Mouse (Mus musculus) liver, embryonic 16.5 days (tissue): ENCODE data around the gene Nktr. TPM values are rescaled to one million over a fixed set of nuclear protein-coding genes. Genes with fewer than 3 reads are reported as not detected.

Experiments
- ATAC-seq: fragments of 200-750 bp; cut with Nextera tagmentation; 2 replicates; pipeline ENCODE4 v1.8.0; 2017; ENCODE audit warnings: low read depth, mild to moderate bottlenecking, moderate number of reproducible peaks, moderate library complexity
- H3K27ac ChIP-seq: fragments of 300-500 bp; sonication (generic); 2 replicates; pipeline ENCODE4 v1.5.1; 2014; ENCODE audit warnings: mild to moderate bottlenecking, low read length
- H3K27me3 ChIP-seq: fragments of 300-500 bp; sonication (generic); 2 replicates; pipeline ENCODE4 v1.6.1; 2014; ENCODE audit warnings: low read depth, low read length, mixed read lengths; ENCODE audit not compliant: control insufficient read depth, insufficient read depth
- H3K36me3 ChIP-seq: fragments of 300-500 bp; sonication (generic); 2 replicates; pipeline ENCODE4 v1.6.1; 2014; ENCODE audit warnings: mild to moderate bottlenecking; ENCODE audit not compliant: control insufficient read depth, insufficient read depth
- H3K4me1 ChIP-seq: fragments of 300-500 bp; sonication (generic); 2 replicates; pipeline ENCODE4 v1.6.1; 2014; ENCODE audit warnings: low read depth, low read length, mixed read lengths; ENCODE audit not compliant: control insufficient read depth
- H3K4me2 ChIP-seq: fragments of 300-500 bp; sonication (generic); 2 replicates; pipeline ENCODE4 v1.6.1; 2014; ENCODE audit warnings: low read depth, low read length, mixed read lengths
- H3K4me3 ChIP-seq: fragments of 300-500 bp; sonication (generic); 2 replicates; pipeline ENCODE4 v1.5.1; 2014; ENCODE audit warnings: low read depth, mild to moderate bottlenecking, low read length
- H3K9ac ChIP-seq: fragments of 300-500 bp; sonication (generic); 2 replicates; pipeline ENCODE4 v1.6.1; 2014; ENCODE audit warnings: low read depth, low read length
- H3K9me3 ChIP-seq: fragments of 300-500 bp; sonication (generic); replicated peaks from 2 replicates; pipeline ENCODE4 v1.6.1; 2016; ENCODE audit warnings: low read length; ENCODE audit not compliant: control insufficient read depth
- WGBS: fragments of 180-500 bp; shearing (Covaris S2); extraction: QIAGEN DNeasy Blood & Tissue Kit; methylation state at CpG from one replicate; pipeline ENCODE4 v1.1.7; 2014; ENCODE audit not compliant: insufficient replicate concordance; 5-methylcytosine and 5-hydroxymethylcytosine counted together
- polyA plus RNA-seq: library from polyadenylated mRNA; unstranded; fragments of >200 nt; fragmentation: Nextera tagmentation; extraction: Ambion mirVana; gene quantifications from 2 replicates; pipeline ENCODE4 v1.2.1, GENCODE M21; 2015

Nktr gene
- polyA plus RNA-seq, 1 experiment from 2014 or later = 25.2 TPM

DNA sequence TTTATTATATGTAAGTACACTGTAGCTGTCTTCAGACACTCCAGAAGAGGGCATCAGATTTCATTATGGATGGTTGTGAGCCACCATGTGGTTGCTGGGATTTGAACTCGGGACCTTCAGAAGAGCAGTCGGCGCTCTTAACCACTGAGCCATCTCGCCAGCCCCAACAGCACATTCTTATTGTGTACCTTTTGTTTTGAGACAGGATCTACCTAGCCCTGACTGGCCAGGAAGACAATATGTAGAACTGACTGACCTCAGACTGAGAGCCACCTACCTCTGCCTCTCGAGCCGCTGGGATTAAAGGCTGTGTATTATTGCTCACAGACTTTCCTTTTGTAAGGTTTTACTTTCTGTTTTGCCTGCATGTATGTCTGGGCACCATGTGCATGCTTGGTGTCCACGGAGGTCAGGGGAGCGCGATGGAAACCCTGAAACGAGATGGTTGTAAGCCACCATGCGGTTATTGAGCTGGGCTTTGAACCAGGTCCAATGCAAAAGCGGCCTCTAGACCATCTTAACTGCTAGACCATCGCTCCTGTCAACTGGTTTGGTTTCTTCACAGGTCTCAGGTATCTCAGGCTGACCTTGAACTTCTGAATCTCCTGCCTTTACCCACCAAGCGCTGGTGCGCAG lies 781 bp upstream of the Nktr start:
- peaks cover 18% of the 10 kb centered on the region for H3K4me1 ChIP-seq
- peak overlapping the region; percentile 97 for H3K4me3 ChIP-seq
- H3K36me3 ChIP-seq = peaks cover under 1% of the 10 kb centered on the region; the same call in 1 of the 2 replicates
- H3K4me2 ChIP-seq = peak overlapping the region; percentile 96
- ATAC-seq = no peak
- H3K9ac ChIP-seq = peak overlapping the region; percentile 74
- no peaks in the 10 kb centered on the region for H3K9me3 ChIP-seq
- 60% methylated on average over 15 of the region's 15 CpGs for WGBS
- H3K27ac ChIP-seq = peak overlapping the region; percentile 92
- no peaks in the 10 kb centered on the region for H3K27me3 ChIP-seq

DNA sequence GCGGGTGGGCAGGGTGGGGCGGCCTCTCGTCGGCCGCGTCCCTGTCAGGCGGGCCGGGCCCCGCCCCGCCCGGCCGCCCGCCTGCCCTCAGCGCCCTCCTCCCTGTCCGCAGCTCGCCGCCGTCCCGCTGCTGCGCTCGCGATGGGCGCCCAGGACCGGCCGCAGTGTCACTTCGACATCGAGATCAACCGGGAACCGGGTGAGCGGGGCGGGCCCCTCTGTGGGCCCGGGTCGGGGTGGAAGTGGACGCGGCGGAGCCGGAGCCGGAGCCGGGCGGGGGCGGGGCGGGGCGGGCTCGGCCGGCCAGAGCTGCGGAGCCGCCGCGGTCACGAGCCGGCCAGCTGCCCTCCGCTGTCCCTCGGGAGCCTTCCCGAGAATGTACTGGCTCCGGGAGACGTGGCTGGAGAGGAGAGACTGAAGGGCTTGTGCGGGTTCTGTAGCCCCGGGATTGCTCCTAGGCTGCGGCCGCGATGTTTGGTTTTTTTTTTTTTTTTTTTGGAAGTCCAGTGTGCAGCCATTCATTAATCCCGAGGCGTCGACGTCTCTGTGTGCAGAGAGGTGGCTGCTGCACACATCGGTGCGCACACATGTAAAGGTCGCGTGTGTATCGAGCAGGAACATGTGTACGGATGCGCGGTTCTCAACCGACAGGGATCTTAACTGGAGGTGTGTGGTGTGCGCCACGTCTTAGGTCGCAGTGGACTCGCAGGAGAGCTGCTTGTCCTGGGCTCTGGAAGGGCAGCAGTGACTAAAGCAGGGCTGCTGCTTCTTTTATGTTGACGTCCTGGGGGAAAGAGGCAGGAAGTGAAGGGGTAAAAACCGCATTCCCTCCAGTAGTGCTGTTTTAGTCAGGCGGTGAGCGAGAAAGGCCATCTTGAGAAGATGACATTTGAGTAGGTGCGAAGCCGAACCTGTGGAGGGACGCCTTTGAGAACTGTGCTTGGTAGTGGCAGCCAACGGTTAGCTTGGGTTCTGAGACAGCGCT lies 670 bp downstream of the Nktr start:
- Histone ChIP-seq H3K27me3 (no peaks in the 10 kb centered on the region), H3K9me3 (no peaks in the 10 kb centered on the region), H3K27ac (peak overlapping the region; percentile 98), H3K4me2 (peak overlapping the region; percentile 98), H3K9ac (peak overlapping the region; percentile 94), H3K4me1 (peaks cover 18% of the 10 kb centered on the region), H3K36me3 (no peaks in the 10 kb centered on the region), H3K4me3 (peak overlapping the region; percentile 97)
- under 1% methylated on average over 81 of the region's 87 CpGs for WGBS
- peak; percentile 35 for ATAC-seq

DNA sequence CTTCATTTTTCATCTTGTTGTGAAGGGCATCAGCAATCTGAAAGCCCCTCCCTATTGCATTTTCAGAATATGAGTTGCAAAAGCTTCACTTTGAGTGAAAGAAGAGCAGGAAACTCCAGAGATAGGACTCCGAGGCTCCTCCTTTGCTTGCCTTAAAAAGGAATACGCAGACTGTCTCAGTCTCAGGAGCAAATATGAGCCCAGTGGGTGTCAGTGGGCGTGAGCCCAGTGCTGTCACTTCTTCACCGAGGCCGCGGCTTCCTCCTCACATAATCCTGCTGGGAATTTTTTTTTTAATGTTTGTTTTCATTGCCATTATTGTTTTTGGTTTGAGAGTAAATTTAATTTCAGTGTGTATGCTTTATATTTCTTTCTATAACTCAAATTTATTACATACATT lies 21.5 kb downstream of the Nktr start:
- H3K27ac ChIP-seq = no peak overlapping the region
- peaks cover 33% of the 10 kb centered on the region for H3K36me3 ChIP-seq
- no peaks in the 10 kb centered on the region for H3K27me3 ChIP-seq
- H3K9ac ChIP-seq = no peak overlapping the region
- ATAC-seq = no peak
- H3K9me3 ChIP-seq = no peaks in the 10 kb centered on the region
- H3K4me2 ChIP-seq = no peak overlapping the region
- H3K4me3 ChIP-seq = no peak overlapping the region
- H3K4me1 ChIP-seq = no peaks in the 10 kb centered on the region
- 86% methylated on average over 6 of the region's 6 CpGs for WGBS

DNA sequence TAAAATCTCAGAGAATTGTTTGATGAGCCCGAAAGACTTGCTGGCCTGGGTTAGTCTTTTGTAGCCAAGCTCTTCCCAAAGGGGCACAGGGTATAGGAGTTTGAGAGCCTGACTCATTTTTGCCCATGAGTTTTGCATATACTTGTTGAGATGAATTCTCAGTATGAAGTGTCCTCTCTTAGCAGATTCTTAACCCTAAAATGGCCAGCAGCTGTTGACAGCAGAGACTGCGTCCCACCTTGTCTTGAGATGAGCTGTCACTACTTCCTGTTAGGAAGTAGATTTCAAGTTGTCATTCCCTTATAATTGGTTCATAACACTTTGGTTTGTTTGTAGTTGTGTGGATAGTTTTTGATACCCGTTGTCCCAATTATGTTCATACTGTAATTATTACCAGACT lies 22.2 kb downstream of the Nktr start:
- Histone ChIP-seq H3K27me3 (no peaks in the 10 kb centered on the region), H3K4me2 (no peak overlapping the region), H3K36me3 (peaks cover 35% of the 10 kb centered on the region), H3K9ac (no peak overlapping the region), H3K9me3 (no peaks in the 10 kb centered on the region), H3K4me1 (no peaks in the 10 kb centered on the region), H3K4me3 (no peak overlapping the region), H3K27ac (no peak overlapping the region)
- ATAC-seq = no peak
- WGBS = 83% methylated on average over 3 of the region's 3 CpGs

DNA sequence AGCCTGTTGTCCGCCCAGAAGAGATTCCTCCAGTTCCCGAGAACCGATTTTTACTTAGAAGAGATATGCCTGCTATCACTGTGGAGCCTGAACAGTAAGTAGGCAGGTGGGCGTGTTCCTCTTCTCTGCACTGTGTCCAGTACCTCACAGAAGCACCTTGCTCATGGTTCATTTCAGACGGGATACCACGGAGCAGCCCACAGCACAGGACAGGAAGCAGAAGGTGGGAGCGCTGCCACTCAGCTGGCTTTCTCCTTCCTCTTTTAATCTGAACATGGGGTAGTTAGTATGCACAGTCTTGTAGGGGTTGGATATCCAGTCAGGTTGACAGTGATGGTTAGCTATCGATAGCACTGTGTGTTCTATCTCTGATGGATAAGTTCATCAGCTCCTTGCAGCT lies 25.1 kb downstream of the Nktr start:
- peaks cover 60% of the 10 kb centered on the region for H3K36me3 ChIP-seq
- 65% methylated on average over 8 of the region's 8 CpGs for WGBS
- H3K9ac ChIP-seq = no peak overlapping the region
- H3K9me3 ChIP-seq = no peaks in the 10 kb centered on the region
- H3K27ac ChIP-seq = no peak overlapping the region
- 0 out of 2 replicates have a peak, but pooled peaks have one; percentile 24 for ATAC-seq
- H3K27me3 ChIP-seq = no peaks in the 10 kb centered on the region
- H3K4me3 ChIP-seq = no peak overlapping the region
- no peak overlapping the region for H3K4me2 ChIP-seq
- H3K4me1 ChIP-seq = no peaks in the 10 kb centered on the region

DNA sequence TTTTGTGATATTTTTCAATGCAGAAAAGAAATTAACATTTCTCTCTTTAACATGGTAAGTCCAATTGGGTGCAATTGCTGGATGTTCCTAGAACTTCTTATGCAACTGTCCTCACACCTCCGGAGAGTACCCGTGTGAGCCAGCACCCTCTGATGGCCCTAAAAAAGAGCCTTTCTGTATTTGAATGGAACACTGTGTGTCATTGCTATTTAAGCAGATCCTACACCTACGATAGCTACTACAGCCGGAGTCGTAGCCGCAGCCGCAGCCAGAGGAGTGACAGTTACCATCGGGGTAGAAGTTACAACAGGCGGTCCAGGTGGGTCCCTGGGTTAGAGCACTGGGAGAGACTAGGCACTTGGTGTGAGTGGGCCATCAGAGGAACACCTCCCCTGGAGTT lies 33.8 kb downstream of the Nktr start:
- no peaks in the 10 kb centered on the region for H3K4me1 ChIP-seq
- H3K27me3 ChIP-seq = no peaks in the 10 kb centered on the region
- no peak overlapping the region for H3K27ac ChIP-seq
- no peak for ATAC-seq
- WGBS = 91% methylated on average over 9 of the region's 9 CpGs
- no peaks in the 10 kb centered on the region for H3K9me3 ChIP-seq
- H3K36me3 ChIP-seq = peaks cover 59% of the 10 kb centered on the region
- H3K9ac ChIP-seq = no peak overlapping the region
- no peak overlapping the region for H3K4me3 ChIP-seq
- H3K4me2 ChIP-seq = no peak overlapping the region

DNA sequence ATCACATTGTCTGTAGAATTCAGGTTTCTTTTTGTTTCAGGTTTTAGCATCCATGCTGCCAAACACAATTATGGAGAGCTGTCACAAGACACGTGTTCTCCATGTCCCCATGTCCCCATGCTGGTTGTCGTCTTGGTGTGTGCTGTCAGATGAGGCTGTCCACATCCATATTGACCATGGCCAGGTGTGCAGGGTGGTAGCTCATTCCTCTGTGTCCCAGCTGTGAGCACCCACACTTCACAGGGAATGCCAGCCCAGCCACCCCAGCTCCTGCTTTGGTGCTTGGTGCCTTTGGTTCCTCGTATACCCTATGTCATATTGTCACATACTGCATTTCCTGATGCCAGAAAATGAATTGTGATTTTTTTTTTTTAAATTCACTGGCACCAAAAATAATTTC lies 35.7 kb downstream of the Nktr start:
- Histone ChIP-seq H3K27me3 (peaks cover 16% of the 10 kb centered on the region), H3K27ac (no peak overlapping the region), H3K4me1 (peaks cover 7% of the 10 kb centered on the region), H3K36me3 (peaks cover 44% of the 10 kb centered on the region), H3K4me2 (no peak overlapping the region), H3K4me3 (no peak overlapping the region), H3K9ac (no peak overlapping the region), H3K9me3 (no peaks in the 10 kb centered on the region)
- 81% methylated on average over 3 of the region's 3 CpGs for WGBS
- ATAC-seq = no peak

DNA sequence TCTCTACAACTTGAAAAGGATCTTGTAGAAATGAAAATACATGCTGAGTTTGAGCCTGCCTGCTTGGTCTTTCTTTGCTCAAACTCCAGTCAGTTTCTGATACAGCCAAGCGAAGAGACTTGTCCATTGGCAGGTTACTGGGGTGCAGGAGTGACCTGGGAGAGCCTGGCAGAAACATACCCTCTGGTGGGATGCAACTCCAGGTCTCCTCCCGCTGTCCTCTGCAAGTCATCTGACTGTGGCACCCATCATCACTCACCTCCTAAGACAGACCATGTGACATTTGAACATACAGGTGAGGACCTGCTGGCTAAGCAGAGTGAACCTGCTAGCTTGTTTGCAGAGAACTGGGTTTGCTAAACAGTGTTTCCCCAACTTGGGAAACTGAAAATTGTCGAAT lies 37.8 kb downstream of the Nktr start:
- WGBS = 72% methylated on average over 3 of the region's 3 CpGs
- ATAC-seq = no peak
- H3K4me1 ChIP-seq = peaks cover 7% of the 10 kb centered on the region
- no peak overlapping the region for H3K9ac ChIP-seq
- peaks cover 35% of the 10 kb centered on the region for H3K27me3 ChIP-seq
- no peak overlapping the region for H3K4me3 ChIP-seq
- H3K4me2 ChIP-seq = no peak overlapping the region
- no peak overlapping the region for H3K27ac ChIP-seq
- no peaks in the 10 kb centered on the region for H3K9me3 ChIP-seq
- peaks cover 31% of the 10 kb centered on the region for H3K36me3 ChIP-seq

DNA sequence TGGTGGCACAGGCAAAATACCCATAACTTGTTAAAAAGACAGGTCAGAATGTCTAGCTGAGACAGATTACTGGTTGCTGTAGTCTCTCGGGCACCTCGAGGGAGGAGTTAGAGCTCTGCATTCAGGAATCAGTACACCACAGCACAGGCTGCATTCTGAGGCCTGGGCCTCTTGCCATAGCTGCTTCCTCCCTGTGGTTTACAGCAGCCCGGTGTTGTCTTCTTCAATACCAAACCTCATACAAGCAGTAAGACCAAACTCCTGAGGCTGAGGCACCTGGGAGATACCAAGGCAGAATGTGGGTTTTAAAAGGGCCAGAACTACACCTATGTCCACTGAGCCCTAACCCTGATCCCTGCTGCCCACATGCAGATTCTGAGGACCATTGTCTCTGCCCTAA lies 38.5 kb downstream of the Nktr start:
- Histone ChIP-seq H3K4me3 (no peak overlapping the region), H3K27me3 (peaks cover 35% of the 10 kb centered on the region), H3K9me3 (no peaks in the 10 kb centered on the region), H3K36me3 (peaks cover 25% of the 10 kb centered on the region), H3K27ac (no peak overlapping the region), H3K4me2 (no peak overlapping the region), H3K9ac (no peak overlapping the region), H3K4me1 (peaks cover 7% of the 10 kb centered on the region)
- 5% methylated on average over 3 of the region's 3 CpGs for WGBS
- no peak for ATAC-seq
